Mouse (Mus musculus) lung, embryonic 15.5 days (tissue): Measurements from ENCODE around the gene Hlx. TPM values are rescaled to one million over a fixed set of nuclear protein-coding genes. Genes with fewer than 3 reads are reported as not detected.

Source experiments
- ATAC-seq: fragments of 200-750 bp; cut with Nextera tagmentation; 2 replicates; pipeline ENCODE4 v1.8.0; 2017; ENCODE audit warnings: moderate number of reproducible peaks, borderline replicate concordance; ENCODE audit not compliant: low FRiP score, low TSS enrichment; ENCODE audit errors: extremely low read depth
- H3K27ac ChIP-seq: fragments of 300-500 bp; sonication (generic); 2 replicates; pipeline ENCODE4 v1.5.1; 2015; ENCODE audit warnings: moderate library complexity, mild to moderate bottlenecking, inconsistent platforms
- H3K27me3 ChIP-seq: fragments of 300-500 bp; sonication (generic); 2 replicates; pipeline ENCODE4 v1.6.1; 2015; ENCODE audit warnings: inconsistent platforms
- H3K36me3 ChIP-seq: fragments of 300-500 bp; sonication (generic); 2 replicates; pipeline ENCODE4 v1.6.1; 2015; ENCODE audit warnings: inconsistent platforms
- H3K4me1 ChIP-seq: fragments of 300-500 bp; sonication (generic); 2 replicates; pipeline ENCODE4 v1.6.1; 2015; ENCODE audit warnings: inconsistent platforms
- H3K4me2 ChIP-seq: fragments of 300-500 bp; sonication (generic); 2 replicates; pipeline ENCODE4 v1.6.1; 2015; ENCODE audit warnings: inconsistent platforms, mild to moderate bottlenecking, moderate library complexity
- H3K4me3 ChIP-seq: fragments of 300-500 bp; sonication (generic); 2 replicates; pipeline ENCODE4 v1.5.1; 2015; ENCODE audit warnings: mild to moderate bottlenecking, inconsistent platforms
- H3K9ac ChIP-seq: fragments of 300-500 bp; sonication (generic); 2 replicates; pipeline ENCODE4 v1.6.1; 2015; ENCODE audit warnings: inconsistent platforms
- H3K9me3 ChIP-seq: fragments of 300-500 bp; sonication (generic); 2 replicates; pipeline ENCODE4 v1.6.1; 2016; ENCODE audit warnings: inconsistent platforms
- WGBS: fragments of 180-500 bp; shearing (Covaris S2); methylation state at CpG from one replicate; pipeline ENCODE4 v1.1.7; 2015; 5-methylcytosine and 5-hydroxymethylcytosine counted together
- polyA plus RNA-seq: library from polyadenylated mRNA; unstranded; fragments of >200 nt; fragmentation: Nextera tagmentation; extraction: Ambion mirVana; gene quantifications from 2 replicates; pipeline ENCODE4 v1.2.1, GENCODE M21; 2015

Gene Hlx
- polyA plus RNA-seq, 1 experiment from 2014 or later, result 34.1 TPM

DNA sequence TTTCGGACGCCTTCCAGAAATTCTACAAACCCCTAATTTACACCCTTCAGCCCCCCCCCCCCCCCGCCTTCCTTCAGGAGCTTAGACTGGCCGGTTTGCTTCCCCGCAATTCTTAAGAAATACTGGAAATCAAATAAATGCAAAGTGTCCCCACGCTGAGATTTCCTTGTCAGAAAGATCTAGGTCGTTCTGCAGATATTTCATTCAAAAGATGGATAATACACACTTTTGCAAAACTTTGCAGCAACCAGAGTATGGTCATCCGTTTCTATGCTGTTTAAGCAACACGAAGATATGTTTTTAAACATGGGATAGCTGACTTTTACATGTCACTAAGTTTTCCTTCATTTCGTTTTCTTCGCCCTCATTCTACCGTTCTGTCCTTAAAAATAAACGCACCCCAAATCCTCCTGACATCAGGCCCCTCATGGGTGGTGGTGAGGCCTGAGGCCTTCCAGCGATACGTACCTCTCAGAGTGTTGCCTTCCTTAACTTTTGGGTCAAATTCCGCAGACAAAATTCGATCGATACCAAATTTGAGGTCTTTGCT is 1.3 kb downstream of the Hlx start:
- H3K9ac ChIP-seq, result peak overlapping the region; percentile 86
- 3% methylated on average over 18 of the region's 18 CpGs for WGBS
- peak overlapping the region; percentile 75 for H3K4me3 ChIP-seq
- H3K27me3 ChIP-seq, result peaks cover 73% of the 10 kb centered on the region
- H3K27ac ChIP-seq, result peak overlapping the region; percentile 98
- peaks cover 50% of the 10 kb centered on the region for H3K4me1 ChIP-seq
- H3K9me3 ChIP-seq, result no peaks in the 10 kb centered on the region
- peaks cover 5% of the 10 kb centered on the region; the same call in 1 of the 2 replicates for H3K36me3 ChIP-seq
- H3K4me2 ChIP-seq, result peak overlapping the region; percentile 84
- ATAC-seq, result no peak

DNA sequence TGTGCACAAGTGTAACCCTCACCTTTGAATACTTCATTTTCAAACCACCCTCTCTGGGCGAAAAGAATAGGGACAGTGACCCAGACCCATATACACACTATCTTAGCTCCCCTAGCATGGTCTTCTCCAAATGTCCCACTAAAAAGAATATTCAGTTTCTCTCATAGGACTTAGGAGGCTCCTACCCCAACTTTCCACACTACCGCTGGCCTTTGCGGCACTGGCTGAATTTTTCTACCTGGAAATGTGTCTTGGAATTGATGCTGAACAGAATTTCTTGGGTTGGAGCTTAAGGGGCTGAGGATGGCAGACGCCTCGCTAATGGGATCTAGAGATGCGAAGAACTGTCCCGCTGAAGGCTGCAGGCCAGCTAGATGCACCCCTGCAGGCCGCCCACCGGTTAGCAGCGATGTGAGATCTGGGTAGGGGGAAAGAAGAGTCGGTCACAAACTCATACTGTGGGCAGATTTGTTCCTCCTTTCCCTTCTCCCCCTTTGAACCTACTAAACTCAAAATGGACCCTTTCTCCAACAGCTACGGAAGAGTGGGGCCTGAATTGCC is 1.9 kb downstream of the Hlx start:
- Histone ChIP-seq H3K4me3 (peak overlapping the region; percentile 75), H3K9ac (peak overlapping the region; percentile 86), H3K36me3 (peaks cover 5% of the 10 kb centered on the region; the same call in 1 of the 2 replicates), H3K9me3 (no peaks in the 10 kb centered on the region), H3K4me2 (peak overlapping the region; percentile 84), H3K27ac (no peak overlapping the region), H3K27me3 (peaks cover 73% of the 10 kb centered on the region), H3K4me1 (peaks cover 50% of the 10 kb centered on the region)
- 14% methylated on average over 12 of the region's 12 CpGs for WGBS
- no peak for ATAC-seq

DNA sequence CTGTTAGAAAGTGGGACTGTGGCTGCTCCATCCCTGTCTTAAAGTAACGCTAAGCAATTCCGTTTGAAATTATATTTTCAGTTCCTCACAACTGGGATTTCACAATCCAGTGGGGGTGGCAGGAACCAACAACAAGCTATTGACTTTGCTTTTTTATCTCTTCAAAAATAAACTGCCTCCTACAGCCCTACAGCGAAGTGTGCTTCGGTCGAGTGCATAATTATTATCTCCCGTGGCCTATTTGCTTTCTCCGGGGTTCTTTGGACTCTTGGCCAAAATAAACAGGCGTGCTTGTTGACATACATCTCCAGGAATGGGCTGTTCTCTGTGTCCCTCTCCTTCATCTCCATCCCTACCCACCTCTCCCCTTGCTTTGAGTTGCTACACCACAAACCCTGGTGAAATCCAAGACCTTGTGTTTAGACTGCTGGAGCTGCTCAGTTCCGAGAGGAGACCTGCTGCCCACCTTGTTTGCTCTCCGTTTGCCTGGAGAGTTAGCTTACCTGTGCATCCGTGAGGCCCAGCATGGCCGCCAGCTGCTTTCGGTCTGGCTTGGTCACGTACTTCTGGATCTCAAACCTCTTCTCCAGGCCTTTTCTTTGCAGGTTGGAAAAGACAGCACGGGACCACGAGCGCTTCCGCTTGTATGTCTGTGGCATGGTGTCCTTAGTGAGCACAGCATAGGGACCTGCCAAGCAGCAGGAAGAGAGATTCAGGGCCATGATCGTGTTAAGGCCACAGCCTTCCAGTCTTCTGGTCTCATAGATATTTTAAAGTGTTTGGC is 2.9 kb downstream of the Hlx start:
- H3K9ac ChIP-seq, result peak overlapping the region; percentile 23
- no peak for ATAC-seq
- WGBS, result 16% methylated on average over 19 of the region's 19 CpGs
- H3K4me2 ChIP-seq, result peak overlapping the region; percentile 84
- peaks cover 44% of the 10 kb centered on the region for H3K4me1 ChIP-seq
- peak overlapping the region; percentile 75 for H3K4me3 ChIP-seq
- H3K27ac ChIP-seq, result no peak overlapping the region
- peaks cover 5% of the 10 kb centered on the region; the same call in 1 of the 2 replicates for H3K36me3 ChIP-seq
- no peaks in the 10 kb centered on the region for H3K9me3 ChIP-seq
- peaks cover 75% of the 10 kb centered on the region for H3K27me3 ChIP-seq

DNA sequence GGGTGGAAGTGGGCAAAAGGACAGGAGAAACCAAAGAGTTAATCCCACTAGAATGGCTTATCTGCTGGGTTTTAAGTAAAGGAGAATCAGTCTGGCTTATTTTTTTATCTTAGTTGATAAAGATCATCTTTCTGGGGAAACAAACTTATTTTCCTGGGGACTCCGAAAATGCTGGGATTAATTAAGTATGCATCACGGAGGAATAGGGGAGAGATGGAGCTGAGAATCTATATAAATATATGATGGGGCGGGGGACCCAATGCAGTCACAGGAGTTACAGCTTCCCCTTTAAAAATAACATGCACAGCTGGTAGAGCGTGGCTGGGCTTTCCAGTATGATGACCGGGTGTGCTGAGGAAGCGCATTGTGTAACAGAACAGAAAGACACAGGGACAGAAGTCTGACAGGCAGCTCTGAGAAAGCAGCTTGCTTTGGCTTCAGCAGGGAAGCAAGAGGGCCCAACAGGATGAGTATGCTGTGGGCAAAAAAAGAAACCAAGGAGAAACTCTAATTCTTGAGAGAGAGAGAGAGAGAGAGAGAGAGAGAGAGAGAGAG is 3.8 kb downstream of the Hlx start:
- Histone ChIP-seq H3K27ac (no peak overlapping the region), H3K27me3 (peaks cover 75% of the 10 kb centered on the region), H3K4me1 (peaks cover 36% of the 10 kb centered on the region), H3K9ac (no peak overlapping the region), H3K9me3 (no peaks in the 10 kb centered on the region), H3K4me2 (peak overlapping the region; percentile 84), H3K4me3 (peak overlapping the region; percentile 75), H3K36me3 (peaks cover 5% of the 10 kb centered on the region; the same call in 1 of the 2 replicates)
- 26% methylated on average over 6 of the region's 6 CpGs for WGBS
- ATAC-seq, result no peak

DNA sequence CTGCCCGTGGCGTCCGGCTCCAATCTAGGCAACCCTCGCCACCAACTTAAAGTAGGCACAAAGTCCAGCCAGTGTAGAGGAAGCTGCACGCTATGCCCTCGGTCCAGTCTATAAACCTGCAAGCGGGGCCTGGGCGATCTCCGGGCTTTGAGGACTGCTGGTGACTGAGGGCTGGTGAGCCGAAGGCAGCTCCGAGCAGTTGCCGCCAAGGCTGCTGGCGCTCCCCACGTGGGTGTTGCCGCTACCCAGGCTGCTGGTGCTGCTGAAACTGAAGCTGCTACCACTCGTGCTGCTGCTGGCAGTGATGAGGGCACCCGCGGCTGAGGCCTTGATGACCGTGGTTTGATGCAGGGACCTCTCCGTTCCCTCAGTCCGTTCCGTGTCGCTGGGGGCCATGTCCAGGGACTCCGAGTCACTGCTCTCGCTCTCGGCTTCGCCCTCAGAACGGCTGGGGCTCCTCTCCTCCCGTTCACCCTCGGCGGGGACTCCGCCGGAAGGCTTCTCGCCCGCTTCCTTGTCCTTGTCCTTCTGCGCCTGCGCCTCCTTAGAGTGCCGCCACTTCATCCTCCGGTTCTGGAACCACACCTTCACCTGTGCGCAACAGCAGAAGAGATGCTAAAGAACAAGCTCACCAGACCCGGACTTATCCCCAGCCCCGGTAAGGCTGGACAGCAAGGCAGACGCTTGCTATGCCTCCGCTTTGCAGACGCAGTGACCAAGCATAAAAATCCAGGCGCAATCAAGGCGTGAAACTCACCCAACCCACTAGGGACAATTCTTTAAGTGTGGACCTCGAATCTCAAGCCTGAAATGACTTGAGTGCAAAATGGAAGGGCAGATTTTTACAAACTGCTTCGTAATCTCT is 4.8 kb downstream of the Hlx start:
- Histone ChIP-seq H3K36me3 (peaks cover 5% of the 10 kb centered on the region; the same call in 1 of the 2 replicates), H3K9me3 (no peaks in the 10 kb centered on the region), H3K27ac (no peak overlapping the region), H3K4me2 (peak overlapping the region; percentile 84), H3K27me3 (peaks cover 76% of the 10 kb centered on the region), H3K9ac (no peak overlapping the region), H3K4me1 (peaks cover 28% of the 10 kb centered on the region), H3K4me3 (peak overlapping the region; percentile 75)
- 32% methylated on average over 49 of the region's 49 CpGs for WGBS
- ATAC-seq, result no peak

DNA sequence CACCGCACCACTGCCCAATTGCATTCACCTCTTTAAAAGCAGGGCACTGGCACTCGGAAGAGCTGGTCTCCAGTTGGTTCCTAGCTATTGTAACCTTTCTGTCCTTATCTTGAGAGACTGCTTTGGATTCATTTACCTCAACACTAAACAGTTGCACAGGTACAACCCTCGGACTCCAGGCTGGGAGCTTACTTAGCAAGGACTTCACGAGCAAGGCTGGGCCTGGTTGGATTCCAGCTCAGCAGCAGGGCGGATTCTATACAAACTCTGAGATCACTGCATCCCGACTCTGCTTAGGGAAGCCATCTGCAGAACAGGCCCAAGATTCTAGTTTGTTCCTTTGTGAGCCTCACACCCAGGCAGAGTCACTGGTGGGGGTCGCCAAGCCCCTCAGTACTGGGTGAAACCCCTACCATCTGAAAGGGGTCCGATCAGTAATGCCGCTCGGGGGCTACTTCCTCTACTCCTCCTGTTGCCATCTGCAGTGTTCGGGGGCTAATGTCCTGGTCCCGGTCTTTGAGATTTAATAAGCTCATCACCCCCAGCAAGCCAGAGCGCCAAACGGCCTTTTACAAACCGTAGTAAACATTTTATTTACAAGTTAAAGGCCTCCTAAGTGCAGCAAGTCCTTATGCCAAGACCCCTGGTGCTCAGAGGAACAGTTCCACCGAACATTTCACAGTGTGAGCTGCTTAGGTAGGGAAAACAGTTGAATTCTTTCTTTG is 5.7 kb downstream of the Hlx start:
- Histone ChIP-seq H3K27me3 (peaks cover 84% of the 10 kb centered on the region), H3K27ac (no peak overlapping the region), H3K9ac (no peak overlapping the region), H3K4me3 (no peak overlapping the region), H3K9me3 (no peaks in the 10 kb centered on the region), H3K4me2 (peak overlapping the region; percentile 84; the same call in 1 of the 2 replicates), H3K36me3 (peaks cover 5% of the 10 kb centered on the region; the same call in 1 of the 2 replicates), H3K4me1 (peaks cover 27% of the 10 kb centered on the region)
- 47% methylated on average over 16 of the region's 16 CpGs for WGBS
- no peak for ATAC-seq

DNA sequence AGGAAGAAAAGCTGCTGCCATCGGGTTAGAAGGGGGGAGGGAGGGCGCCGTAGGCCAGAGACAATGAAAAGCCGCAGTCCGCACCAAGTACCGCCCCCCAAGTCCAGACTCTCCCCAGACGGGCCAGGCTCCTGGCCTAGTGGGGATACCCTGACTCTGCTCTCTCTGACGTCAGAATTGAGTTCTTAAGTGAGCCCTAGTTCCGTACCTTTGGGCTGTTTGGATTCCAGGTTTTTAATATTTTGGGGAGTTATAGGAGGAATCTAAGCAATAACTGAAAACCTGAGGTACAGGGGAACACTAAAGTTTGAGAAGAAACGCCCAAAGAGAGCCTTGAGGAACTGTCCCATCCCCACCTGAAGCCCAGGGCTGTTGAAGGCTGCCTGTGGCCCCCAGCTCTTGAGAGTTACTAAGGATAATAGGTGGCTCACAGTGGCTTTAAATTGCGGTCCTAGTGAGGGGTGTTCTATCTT is 7.1 kb downstream of the Hlx start:
- no peak overlapping the region for H3K4me3 ChIP-seq
- 37% methylated on average over 11 of the region's 11 CpGs for WGBS
- H3K36me3 ChIP-seq, result peaks cover 5% of the 10 kb centered on the region; the same call in 1 of the 2 replicates
- ATAC-seq, result no peak
- no peak overlapping the region for H3K27ac ChIP-seq
- peaks cover 95% of the 10 kb centered on the region for H3K27me3 ChIP-seq
- H3K9me3 ChIP-seq, result no peaks in the 10 kb centered on the region
- peaks cover 24% of the 10 kb centered on the region for H3K4me1 ChIP-seq
- H3K9ac ChIP-seq, result no peak overlapping the region
- H3K4me2 ChIP-seq, result no peak overlapping the region

DNA sequence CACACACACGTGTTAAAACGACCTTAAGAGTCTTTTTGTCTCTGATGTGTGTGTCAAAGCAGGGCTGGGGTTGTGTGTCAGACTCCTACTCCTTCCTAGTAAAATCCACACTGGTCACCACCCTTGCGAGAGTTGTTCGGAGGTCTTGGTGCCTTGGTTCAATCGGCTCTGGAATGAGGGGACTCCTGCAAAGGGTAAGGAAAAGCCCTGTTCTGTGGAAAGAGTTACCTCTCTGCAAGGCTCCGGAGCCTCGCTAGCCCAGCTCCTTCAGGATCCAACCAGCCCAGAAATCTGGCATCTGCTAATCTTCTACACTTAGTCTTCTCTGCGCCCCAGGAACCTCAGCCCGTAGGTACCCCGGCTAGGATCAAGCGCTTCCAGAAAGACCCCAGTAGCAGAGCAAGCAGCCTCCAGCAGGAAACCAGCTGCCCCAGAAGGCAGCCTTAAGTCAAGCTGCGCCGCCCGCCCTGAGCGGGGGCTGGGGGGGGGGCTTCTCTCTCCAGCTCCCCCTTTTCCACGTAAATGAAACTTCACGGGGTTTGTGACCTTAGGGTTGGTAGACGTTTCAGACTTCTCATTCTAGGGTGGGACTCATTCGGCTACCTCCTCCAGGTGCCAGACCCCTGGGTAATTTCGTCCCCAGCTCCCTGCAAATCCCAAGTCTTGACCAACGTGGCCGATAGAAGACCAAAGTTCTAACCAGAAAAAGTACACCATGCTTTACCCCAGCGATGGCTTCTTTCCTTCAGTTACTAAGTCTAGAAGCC is 7.7 kb downstream of the Hlx start:
- no peaks in the 10 kb centered on the region for H3K9me3 ChIP-seq
- H3K9ac ChIP-seq, result no peak overlapping the region
- WGBS, result 40% methylated on average over 23 of the region's 23 CpGs
- no peak overlapping the region for H3K4me3 ChIP-seq
- no peak overlapping the region for H3K27ac ChIP-seq
- no peak overlapping the region for H3K4me2 ChIP-seq
- peaks cover 95% of the 10 kb centered on the region for H3K27me3 ChIP-seq
- no peak for ATAC-seq
- H3K4me1 ChIP-seq, result peaks cover 21% of the 10 kb centered on the region
- H3K36me3 ChIP-seq, result peaks cover 5% of the 10 kb centered on the region; the same call in 1 of the 2 replicates

DNA sequence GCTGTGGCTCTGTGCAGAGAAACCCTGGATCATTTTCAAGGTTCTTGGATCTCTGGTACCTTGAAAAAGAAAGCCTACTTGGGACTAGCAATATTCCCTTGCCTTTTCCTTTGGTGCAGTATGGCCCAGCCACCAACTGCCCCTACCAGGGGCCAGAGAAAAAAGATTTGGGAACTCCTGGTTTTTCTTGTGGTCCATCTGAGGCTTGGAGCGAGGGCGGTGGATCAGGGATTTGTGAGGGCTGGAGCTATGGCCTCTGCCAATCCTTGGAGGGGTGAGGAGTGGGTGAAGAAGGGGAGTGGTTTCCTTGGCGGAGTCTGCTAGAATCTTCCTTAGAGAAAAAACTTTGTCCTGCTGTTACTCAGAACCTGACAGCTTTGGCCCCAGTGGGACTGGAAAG is 8.5 kb downstream of the Hlx start:
- 64% methylated on average over 3 of the region's 3 CpGs for WGBS
- peaks cover 5% of the 10 kb centered on the region; the same call in 1 of the 2 replicates for H3K36me3 ChIP-seq
- H3K9me3 ChIP-seq, result no peaks in the 10 kb centered on the region

DNA sequence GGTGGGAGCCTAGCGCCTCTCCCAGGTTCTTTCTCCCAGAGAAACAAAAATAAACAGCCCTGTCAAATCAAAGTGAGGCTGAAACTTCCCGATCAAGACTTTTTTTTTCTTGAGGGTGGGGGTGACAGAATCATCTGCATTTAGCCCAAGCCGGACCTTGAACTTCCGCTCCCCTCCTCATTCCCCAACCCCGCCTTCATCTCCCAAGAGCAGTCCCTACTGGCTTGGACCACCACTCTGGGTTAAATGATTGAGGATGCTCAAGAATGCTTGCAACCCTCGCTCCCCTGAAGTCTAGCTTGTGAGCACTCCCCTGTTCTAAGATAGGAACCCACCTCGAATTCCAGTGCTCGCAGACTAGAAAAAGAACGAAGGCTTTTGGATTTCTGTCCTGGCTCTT is 11.3 kb downstream of the Hlx start:
- Histone ChIP-seq H3K9ac (no peak overlapping the region), H3K4me3 (no peak overlapping the region), H3K27ac (no peak overlapping the region), H3K4me1 (peaks cover 6% of the 10 kb centered on the region), H3K4me2 (peak overlapping the region; percentile 13; the same call in 1 of the 2 replicates), H3K27me3 (peaks cover 100% of the 10 kb centered on the region), H3K9me3 (no peaks in the 10 kb centered on the region), H3K36me3 (no peaks in the 10 kb centered on the region; the same call in 1 of the 2 replicates)
- ATAC-seq, result no peak
- 8% methylated on average over 9 of the region's 9 CpGs for WGBS

More for the DNA sequence above, 8.5 kb downstream of the Hlx start:
- no peak overlapping the region for H3K9ac ChIP-seq
- peaks cover 17% of the 10 kb centered on the region for H3K4me1 ChIP-seq
- H3K27ac ChIP-seq, result no peak overlapping the region
- no peak overlapping the region for H3K4me3 ChIP-seq
- peaks cover 99% of the 10 kb centered on the region for H3K27me3 ChIP-seq
- H3K4me2 ChIP-seq, result no peak overlapping the region
- ATAC-seq, result no peak
